Mouse (Mus musculus) myocyte (in vitro differentiated cells): Measurements from ENCODE around the gene Rnf157.

ENCODE experiments used
- E2F4 ChIP-seq: IDR thresholded peaks from one replicate; pipeline ENCODE4 v1.6.1; 2011; ENCODE audit warnings: mild to moderate bottlenecking, control low read depth, moderate library complexity; ENCODE audit not compliant: insufficient read depth
- MAX ChIP-seq: IDR thresholded peaks from one replicate; pipeline ENCODE4 v1.6.1; 2011; ENCODE audit warnings: low read depth, mild to moderate bottlenecking, control low read depth
- MYOD1 ChIP-seq, 3 experiments: IDR thresholded peaks; one replicate each; pipeline ENCODE4 v1.6.1; 2011; ENCODE audit warnings: control low read depth in 2 of 3, low read depth in 2 of 3, mild to moderate bottlenecking in 2 of 3, moderate library complexity in 1 of 3; ENCODE audit not compliant: insufficient read length in 2 of 3, control insufficient read depth in 1 of 3
- MYOG ChIP-seq, 3 experiments: IDR thresholded peaks; one replicate each; pipeline ENCODE4 v1.6.1; 2011; ENCODE audit warnings: control low read depth in 2 of 3, low read depth in 2 of 3, mild to moderate bottlenecking in 2 of 3; ENCODE audit not compliant: insufficient read length in 2 of 3, control insufficient read depth in 1 of 3, insufficient read depth in 1 of 3
- POLR2A ChIP-seq: IDR thresholded peaks from one replicate; pipeline ENCODE4 v1.6.1; 2011; ENCODE audit warnings: low read depth, mild to moderate bottlenecking, control low read depth, moderate library complexity; ENCODE audit not compliant: insufficient read length
- TCF12 ChIP-seq: IDR thresholded peaks from one replicate; pipeline ENCODE4 v1.6.1; 2011; ENCODE audit warnings: mild to moderate bottlenecking, control low read depth; ENCODE audit not compliant: poor library complexity, insufficient read depth, severe bottlenecking
- TCF3 ChIP-seq: IDR thresholded peaks from one replicate; pipeline ENCODE4 v1.6.1; 2011; ENCODE audit warnings: low read depth, control low read depth; ENCODE audit not compliant: insufficient read length
- USF1 ChIP-seq: IDR thresholded peaks from one replicate; pipeline ENCODE4 v1.6.1; 2011; ENCODE audit warnings: low read depth, mild to moderate bottlenecking, control low read depth, moderate library complexity

DNA sequence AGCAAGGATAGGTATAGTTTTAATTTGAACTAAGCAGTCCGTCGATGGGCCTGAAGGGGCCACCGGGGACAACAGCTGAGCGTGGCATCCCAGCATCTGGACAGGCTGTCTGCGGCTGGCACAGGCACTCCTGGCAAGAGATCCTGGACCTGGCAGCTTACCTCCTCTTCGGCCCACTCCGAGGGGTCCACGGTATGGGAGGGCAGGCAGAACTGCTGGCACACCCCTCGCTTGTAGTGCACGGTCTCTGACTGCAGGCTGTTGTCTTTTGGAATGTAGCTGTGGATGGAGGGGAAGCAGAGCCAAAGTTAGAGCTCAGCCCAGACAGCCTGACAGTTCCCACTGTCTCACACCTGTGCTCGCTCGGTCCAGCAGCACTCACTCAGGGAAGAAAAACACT, 53.2 kb downstream of the Rnf157 start:
- TF ChIP-seq TCF12 (no peak), POLR2A (no peak), USF1 (no peak), TCF3 (no peak), MYOD1 (IDR thresholded peaks at IDR 0.05; ENCODE audit: control insufficient read depth in 1 of 3, insufficient read length in 2 of 3, low read depth in 2 of 3) (no peak), E2F4 (no peak), MAX (no peak), MYOG (IDR thresholded peaks at IDR 0.05; ENCODE audit: control insufficient read depth in 1 of 3, insufficient read depth in 1 of 3, insufficient read length in 2 of 3, low read depth in 2 of 3) (no peak)
